Mouse (Mus musculus): ENCODE data around the gene Nav2. TPM values are rescaled to one million over a fixed set of nuclear protein-coding genes. Genes with fewer than 3 reads are reported as not detected.

Nav2 gene
- polyA plus RNA-seq, 1 experiment, result 21.9 TPM

GRCm38 (mm10) chr7:49601191-49601975, 692.9 kb downstream of the Nav2 start:
- peaks cover 11% of the 10 kb centered on the region for H3K36me3 ChIP-seq (ENCODE audit: control insufficient read depth, insufficient read depth)
- no peak overlapping the region for H3ac ChIP-seq (ENCODE audit: control insufficient read depth, insufficient read length)
- no peaks in the 10 kb centered on the region for H3K27me3 ChIP-seq (ENCODE audit: control insufficient read depth, insufficient read depth, insufficient read length)
- peak overlapping the region; percentile 52 for H3K4me2 ChIP-seq (ENCODE audit: low read depth)
- no peaks in the 10 kb centered on the region for H3K79me2 ChIP-seq (ENCODE audit: control insufficient read depth, insufficient read depth)
- H3K4me3 ChIP-seq, result no peak overlapping the region
- TF ChIP-seq MYOD1 (IDR thresholded peaks at IDR 0.05; ENCODE audit: control insufficient read depth in 1 of 3, insufficient read length in 2 of 3, low read depth in 2 of 3), result peak in 2 of 3 experiments; percentile 50 to 51
- peak; percentile 36 for TF ChIP-seq POLR2AphosphoS2 (IDR thresholded peaks at IDR 0.05; ENCODE audit: insufficient read length, low read depth)
- TF ChIP-seq MYOG (IDR thresholded peaks at IDR 0.05; ENCODE audit: control insufficient read depth in 1 of 3, insufficient read depth in 1 of 3, insufficient read length in 2 of 3, low read depth in 2 of 3), result no peak

GRCm38 (mm10) chr7:49604244-49604643, 695.7 kb downstream of the Nav2 start:
- Histone ChIP-seq H3K27me3 (ENCODE audit: control insufficient read depth, insufficient read depth, insufficient read length) (no peaks in the 10 kb centered on the region), H3K4me3 (no peak overlapping the region), H3K36me3 (ENCODE audit: control insufficient read depth, insufficient read depth) (peaks cover 4% of the 10 kb centered on the region), H3K4me2 (ENCODE audit: low read depth) (no peak overlapping the region), H3K79me2 (ENCODE audit: control insufficient read depth, insufficient read depth) (no peaks in the 10 kb centered on the region), H3ac (ENCODE audit: control insufficient read depth, insufficient read length) (no peak overlapping the region)
- TF ChIP-seq TCF12 (IDR thresholded peaks at IDR 0.05; ENCODE audit: insufficient read depth, poor library complexity, severe bottlenecking) (no peak), CEBPB (IDR thresholded peaks at IDR 0.05; ENCODE audit: insufficient read depth, poor library complexity, severe bottlenecking) (no peak), REST (IDR thresholded peaks at IDR 0.05; ENCODE audit: insufficient read depth, insufficient read length) (no peak)

- Histone ChIP-seq H3K4me2 (ENCODE audit: low read depth) (no peak overlapping the region), H3K79me2 (ENCODE audit: control insufficient read depth, insufficient read depth) (no peaks in the 10 kb centered on the region), H3ac (ENCODE audit: control insufficient read depth, insufficient read length) (no peak overlapping the region), H3K36me3 (ENCODE audit: control insufficient read depth, insufficient read depth) (peaks cover 4% of the 10 kb centered on the region), H3K4me3 (no peak overlapping the region), H3K27me3 (ENCODE audit: control insufficient read depth, insufficient read depth, insufficient read length) (no peaks in the 10 kb centered on the region)
- TF ChIP-seq POLR2A (IDR thresholded peaks at IDR 0.05; ENCODE audit: insufficient read length, low read depth) (no peak), REST (IDR thresholded peaks at IDR 0.05; ENCODE audit: insufficient read depth, insufficient read length) (no peak), SRF (IDR thresholded peaks at IDR 0.05; ENCODE audit: control insufficient read depth, insufficient read length, low read depth) (no peak), TCF12 (IDR thresholded peaks at IDR 0.05; ENCODE audit: insufficient read depth, poor library complexity, severe bottlenecking) (no peak), E2F4 (IDR thresholded peaks at IDR 0.05; ENCODE audit: insufficient read depth) (no peak), USF1 (IDR thresholded peaks at IDR 0.05; ENCODE audit: low read depth) (no peak), MAX (IDR thresholded peaks at IDR 0.05; ENCODE audit: low read depth) (no peak), MYOG (IDR thresholded peaks at IDR 0.05; ENCODE audit: control insufficient read depth in 1 of 3, insufficient read depth in 1 of 3, insufficient read length in 2 of 3, low read depth in 2 of 3) (no peak), POLR2AphosphoS2 (IDR thresholded peaks at IDR 0.05; ENCODE audit: insufficient read length, low read depth) (peak; percentile 5), TCF3 (IDR thresholded peaks at IDR 0.05; ENCODE audit: insufficient read length, low read depth) (no peak), CEBPB (IDR thresholded peaks at IDR 0.05; ENCODE audit: insufficient read depth, poor library complexity, severe bottlenecking) (no peak), MYOD1 (IDR thresholded peaks at IDR 0.05; ENCODE audit: control insufficient read depth in 1 of 3, insufficient read length in 2 of 3, low read depth in 2 of 3) (peak in 1 of 3 experiments; percentile 10)
These were observed 696.7 kb downstream of the Nav2 start for GRCm38 (mm10) chr7:49604965-49605795.

GRCm38 (mm10) chr7:49616258-49616735, 707.8 kb downstream of the Nav2 start:
- H3K4me3 ChIP-seq, result no peak overlapping the region
- no peaks in the 10 kb centered on the region for H3K36me3 ChIP-seq (ENCODE audit: control insufficient read depth, insufficient read depth)
- no peak for TF ChIP-seq MAX (IDR thresholded peaks at IDR 0.05; ENCODE audit: low read depth)
- TF ChIP-seq E2F4 (IDR thresholded peaks at IDR 0.05; ENCODE audit: insufficient read depth), result no peak
- no peak overlapping the region for H3ac ChIP-seq (ENCODE audit: control insufficient read depth, insufficient read length)
- H3K27me3 ChIP-seq (ENCODE audit: control insufficient read depth, insufficient read depth, insufficient read length), result peaks cover 5% of the 10 kb centered on the region
- no peaks in the 10 kb centered on the region for H3K79me2 ChIP-seq (ENCODE audit: control insufficient read depth, insufficient read depth)
- H3K4me2 ChIP-seq (ENCODE audit: low read depth), result peak overlapping the region; percentile 61

- H3ac ChIP-seq (ENCODE audit: control insufficient read depth, insufficient read length), result no peak overlapping the region
- peaks cover 6% of the 10 kb centered on the region for H3K27me3 ChIP-seq (ENCODE audit: control insufficient read depth, insufficient read depth, insufficient read length)
- TF ChIP-seq REST (IDR thresholded peaks at IDR 0.05; ENCODE audit: insufficient read depth, insufficient read length) (no peak), CEBPB (IDR thresholded peaks at IDR 0.05; ENCODE audit: insufficient read depth, poor library complexity, severe bottlenecking) (no peak), TCF12 (IDR thresholded peaks at IDR 0.05; ENCODE audit: insufficient read depth, poor library complexity, severe bottlenecking) (no peak), MYOD1 (IDR thresholded peaks at IDR 0.05; ENCODE audit: control insufficient read depth in 1 of 3, insufficient read length in 2 of 3, low read depth in 2 of 3) (no peak), MAX (IDR thresholded peaks at IDR 0.05; ENCODE audit: low read depth) (no peak), MYOG (IDR thresholded peaks at IDR 0.05; ENCODE audit: control insufficient read depth in 1 of 3, insufficient read depth in 1 of 3, insufficient read length in 2 of 3, low read depth in 2 of 3) (no peak), E2F4 (IDR thresholded peaks at IDR 0.05; ENCODE audit: insufficient read depth) (no peak), POLR2AphosphoS2 (IDR thresholded peaks at IDR 0.05; ENCODE audit: insufficient read length, low read depth) (no peak), SRF (IDR thresholded peaks at IDR 0.05; ENCODE audit: control insufficient read depth, insufficient read length, low read depth) (no peak), USF1 (IDR thresholded peaks at IDR 0.05; ENCODE audit: low read depth) (no peak), POLR2A (IDR thresholded peaks at IDR 0.05; ENCODE audit: insufficient read length, low read depth) (no peak), TCF3 (IDR thresholded peaks at IDR 0.05; ENCODE audit: insufficient read length, low read depth) (no peak)
- H3K4me3 ChIP-seq, result no peak overlapping the region
- H3K4me2 ChIP-seq (ENCODE audit: low read depth), result peak overlapping the region; percentile 61
- no peaks in the 10 kb centered on the region for H3K36me3 ChIP-seq (ENCODE audit: control insufficient read depth, insufficient read depth)
- H3K79me2 ChIP-seq (ENCODE audit: control insufficient read depth, insufficient read depth), result no peaks in the 10 kb centered on the region
These were observed 708.6 kb downstream of the Nav2 start for GRCm38 (mm10) chr7:49617087-49617486.
